Mouse (Mus musculus) heart, embryonic 15.5 days (tissue): Measurements from ENCODE around the gene Rph3al. TPM values are rescaled to one million over a fixed set of nuclear protein-coding genes. Genes with fewer than 3 reads are reported as not detected.

Experiments used
- ATAC-seq: fragments of 200-750 bp; cut with Nextera tagmentation; replicated peaks from 2 replicates; pipeline ENCODE4 v1.8.0; 2017; ENCODE audit warnings: low read depth, moderate TSS enrichment; ENCODE audit not compliant: insufficient number of reproducible peaks, insufficient read depth, low FRiP score
- H3K27ac ChIP-seq: fragments of 300-500 bp; sonication (generic); 2 replicates; pipeline ENCODE4 v1.5.1; 2015; ENCODE audit warnings: mild to moderate bottlenecking, inconsistent platforms
- H3K27me3 ChIP-seq: fragments of 300-500 bp; sonication (generic); 2 replicates; pipeline ENCODE4 v1.6.1; 2015; ENCODE audit warnings: inconsistent platforms
- H3K36me3 ChIP-seq: fragments of 300-500 bp; sonication (generic); 2 replicates; pipeline ENCODE4 v1.6.1; 2015; ENCODE audit warnings: mild to moderate bottlenecking, inconsistent platforms
- H3K4me1 ChIP-seq: fragments of 300-500 bp; sonication (generic); replicated peaks from 2 replicates; pipeline ENCODE4 v1.6.1; 2015; ENCODE audit warnings: inconsistent platforms
- H3K4me2 ChIP-seq: fragments of 300-500 bp; sonication (generic); 2 replicates; pipeline ENCODE4 v1.6.1; 2015; ENCODE audit warnings: inconsistent platforms, mild to moderate bottlenecking, moderate library complexity
- H3K4me3 ChIP-seq: fragments of 300-500 bp; sonication (generic); 2 replicates; pipeline ENCODE4 v1.5.1; 2015; ENCODE audit warnings: mild to moderate bottlenecking, inconsistent platforms
- H3K9ac ChIP-seq: fragments of 300-500 bp; sonication (generic); 2 replicates; pipeline ENCODE4 v1.6.1; 2015; ENCODE audit warnings: mild to moderate bottlenecking, inconsistent platforms
- H3K9me3 ChIP-seq: fragments of 300-500 bp; sonication (generic); replicated peaks from 2 replicates; pipeline ENCODE4 v1.6.1; 2016; ENCODE audit warnings: inconsistent platforms
- WGBS: fragments of 180-500 bp; shearing (Covaris S2); methylation state at CpG from one replicate; pipeline ENCODE4 v1.1.7; 2015; ENCODE audit warnings: mixed read lengths; 5-methylcytosine and 5-hydroxymethylcytosine counted together
- polyA plus RNA-seq: library from polyadenylated mRNA; unstranded; fragments of >200 nt; fragmentation: Nextera tagmentation; extraction: Ambion mirVana; gene quantifications from 2 replicates; pipeline ENCODE4 v1.2.1, GENCODE M21; 2015

Rph3al gene
- polyA plus RNA-seq, 1 experiment from 2014 or later = 5.2 TPM

- no peaks in the 10 kb centered on the region for H3K27me3 ChIP-seq
- no peak overlapping the region for H3K4me2 ChIP-seq
- no peaks in the 10 kb centered on the region for H3K36me3 ChIP-seq
- ATAC-seq = no peak
- H3K4me1 ChIP-seq = peaks cover 29% of the 10 kb centered on the region
- no peak overlapping the region for H3K27ac ChIP-seq
- H3K9ac ChIP-seq = no peak overlapping the region
- WGBS = 22% methylated on average over 3 of the region's 3 CpGs
- H3K4me3 ChIP-seq = no peak overlapping the region
- no peaks in the 10 kb centered on the region for H3K9me3 ChIP-seq
Measured at GRCm38 (mm10) chr11:75948789-75949188, 10.6 kb upstream of the Rph3al start.

GRCm38 (mm10) chr11:75947223-75947622, 9.0 kb upstream of the Rph3al start:
- Histone ChIP-seq H3K27me3 (no peaks in the 10 kb centered on the region), H3K9ac (no peak overlapping the region), H3K4me1 (peaks cover 29% of the 10 kb centered on the region), H3K9me3 (no peaks in the 10 kb centered on the region), H3K36me3 (no peaks in the 10 kb centered on the region), H3K4me3 (no peak overlapping the region), H3K27ac (peak overlapping the region; percentile 69), H3K4me2 (no peak overlapping the region)
- 42% methylated on average over 5 of the region's 5 CpGs for WGBS
- no peak for ATAC-seq

- peaks cover 29% of the 10 kb centered on the region for H3K4me1 ChIP-seq
- no peaks in the 10 kb centered on the region for H3K9me3 ChIP-seq
- H3K27ac ChIP-seq = peak overlapping the region; percentile 69
- H3K4me3 ChIP-seq = no peak overlapping the region
- H3K4me2 ChIP-seq = no peak overlapping the region
- 18% methylated on average over 9 of the region's 9 CpGs for WGBS
- peak overlapping the region; percentile 26 for H3K9ac ChIP-seq
- H3K27me3 ChIP-seq = no peaks in the 10 kb centered on the region
- no peaks in the 10 kb centered on the region for H3K36me3 ChIP-seq
- ATAC-seq = peak; percentile 27
Measured at GRCm38 (mm10) chr11:75945805-75946450, 7.7 kb upstream of the Rph3al start.

DNA sequence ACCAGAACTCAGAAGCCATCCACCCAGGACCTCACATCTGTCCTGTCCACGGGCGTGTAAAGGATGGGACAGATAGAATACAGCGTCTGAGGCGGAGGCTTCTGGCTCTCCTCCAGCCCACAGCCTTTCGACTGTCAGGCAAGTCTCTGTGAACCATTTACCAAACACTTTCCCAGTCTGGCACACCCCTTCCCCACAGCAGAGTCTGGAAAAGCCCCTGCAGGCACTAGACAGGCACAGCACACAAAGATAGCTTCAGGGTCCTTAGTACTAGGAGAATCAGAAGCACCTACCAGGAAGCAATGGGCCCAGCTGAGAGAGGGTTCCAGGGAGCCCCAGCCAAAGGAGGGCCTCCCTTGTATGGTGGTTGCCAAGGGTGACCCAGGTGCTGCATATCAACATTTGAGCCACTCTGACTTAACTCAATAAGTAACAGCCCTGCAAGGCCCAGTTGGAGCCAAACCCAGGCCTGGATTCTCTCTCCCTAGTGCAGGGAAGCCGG, 808 bp downstream of the Rph3al start:
- H3K4me1 ChIP-seq = peaks cover 51% of the 10 kb centered on the region
- H3K27ac ChIP-seq = peak overlapping the region; percentile 88
- WGBS = 8% methylated on average over 6 of the region's 6 CpGs
- H3K4me3 ChIP-seq = peak overlapping the region; percentile 37
- H3K9me3 ChIP-seq = no peaks in the 10 kb centered on the region
- peak; percentile 77 for ATAC-seq
- peak overlapping the region; percentile 55 for H3K4me2 ChIP-seq
- no peaks in the 10 kb centered on the region for H3K27me3 ChIP-seq
- H3K9ac ChIP-seq = peak overlapping the region; percentile 42
- no peaks in the 10 kb centered on the region for H3K36me3 ChIP-seq

DNA sequence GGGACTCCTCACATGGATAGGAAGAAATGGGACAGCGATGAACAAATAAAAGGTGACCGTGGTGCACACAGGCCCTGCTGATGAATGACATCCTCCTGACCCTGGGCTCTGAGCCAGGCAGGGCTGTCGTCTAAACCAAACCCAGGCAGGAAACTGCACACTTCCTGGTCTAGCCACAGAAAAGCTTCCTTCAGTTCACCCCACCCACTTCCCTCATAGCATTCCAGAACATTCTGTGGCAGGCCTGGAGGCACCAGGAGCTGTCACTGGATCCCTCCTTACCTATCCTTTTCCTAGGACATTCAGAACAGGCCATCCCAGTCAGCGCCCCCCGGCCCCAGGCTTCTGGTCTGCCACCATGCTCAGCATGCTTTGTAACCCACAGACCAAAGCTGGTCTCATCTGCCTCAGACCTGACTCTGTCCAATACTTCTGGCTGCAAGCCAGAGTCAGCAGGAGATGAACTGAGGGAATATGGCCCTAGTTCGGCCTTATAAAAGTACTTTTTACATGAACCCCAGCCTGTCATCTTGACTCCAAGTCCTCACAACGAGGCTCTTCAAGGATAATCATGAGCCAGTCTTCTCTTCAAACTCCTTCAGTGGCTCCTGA, 2.3 kb downstream of the Rph3al start:
- Histone ChIP-seq H3K9me3 (no peaks in the 10 kb centered on the region), H3K4me3 (no peak overlapping the region), H3K27ac (peak overlapping the region; percentile 88), H3K27me3 (no peaks in the 10 kb centered on the region), H3K36me3 (no peaks in the 10 kb centered on the region), H3K9ac (no peak overlapping the region), H3K4me2 (no peak overlapping the region), H3K4me1 (peaks cover 58% of the 10 kb centered on the region)
- 31% methylated on average over 7 of the region's 7 CpGs for WGBS
- ATAC-seq = peak; percentile 40

DNA sequence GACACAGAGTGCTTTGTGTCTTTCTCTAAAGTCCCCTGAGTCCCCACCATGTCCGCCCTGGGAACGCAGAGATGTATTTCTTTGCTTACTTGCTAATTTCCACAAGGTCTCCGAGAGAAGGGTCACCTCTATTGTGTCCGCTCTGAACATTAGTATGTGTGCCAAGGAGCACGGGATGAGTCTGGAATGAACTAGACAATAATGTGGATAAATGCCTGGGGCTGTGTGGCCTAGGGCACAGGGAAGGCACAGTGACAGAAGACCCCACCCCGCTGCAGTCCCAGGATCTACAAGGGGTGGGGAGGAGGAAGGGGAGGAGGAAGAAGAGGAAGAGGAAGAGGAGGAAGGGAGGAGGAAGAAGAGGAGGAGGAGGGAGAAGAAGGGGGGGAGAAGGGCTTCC, 3.8 kb downstream of the Rph3al start:
- H3K4me1 ChIP-seq = peaks cover 60% of the 10 kb centered on the region
- H3K27ac ChIP-seq = peak overlapping the region; percentile 88
- whole genome bisulfite sequencing = 66% methylated on average over 6 of the region's 6 CpGs

GRCm38 (mm10) chr11:75933371-75933770, 4.9 kb downstream of the Rph3al start:
- ATAC-seq = no peak
- no peak overlapping the region for H3K9ac ChIP-seq
- no peaks in the 10 kb centered on the region for H3K27me3 ChIP-seq
- H3K27ac ChIP-seq = no peak overlapping the region
- H3K4me2 ChIP-seq = no peak overlapping the region
- H3K4me3 ChIP-seq = no peak overlapping the region
- peaks cover 50% of the 10 kb centered on the region for H3K4me1 ChIP-seq
- H3K9me3 ChIP-seq = no peaks in the 10 kb centered on the region
- 83% methylated on average over 5 of the region's 5 CpGs for WGBS
- no peaks in the 10 kb centered on the region for H3K36me3 ChIP-seq

More for the DNA sequence above, 3.8 kb downstream of the Rph3al start:
- Histone ChIP-seq H3K4me3 (no peak overlapping the region), H3K9ac (no peak overlapping the region), H3K4me2 (no peak overlapping the region), H3K36me3 (no peaks in the 10 kb centered on the region), H3K27me3 (no peaks in the 10 kb centered on the region), H3K9me3 (no peaks in the 10 kb centered on the region)
- no peak for ATAC-seq

GRCm38 (mm10) chr11:75930911-75931678, 7.1 kb downstream of the Rph3al start:
- no peaks in the 10 kb centered on the region for H3K36me3 ChIP-seq
- H3K27me3 ChIP-seq = no peaks in the 10 kb centered on the region
- no peak overlapping the region for H3K9ac ChIP-seq
- H3K9me3 ChIP-seq = no peaks in the 10 kb centered on the region
- peaks cover 45% of the 10 kb centered on the region for H3K4me1 ChIP-seq
- no peak overlapping the region for H3K4me3 ChIP-seq
- WGBS = 46% methylated on average over 11 of the region's 11 CpGs
- no peak for ATAC-seq
- H3K27ac ChIP-seq = no peak overlapping the region
- H3K4me2 ChIP-seq = no peak overlapping the region

GRCm38 (mm10) chr11:75930208-75930607, 8.0 kb downstream of the Rph3al start:
- ATAC-seq = no peak
- H3K9ac ChIP-seq = no peak overlapping the region
- no peak overlapping the region for H3K4me2 ChIP-seq
- peaks cover 45% of the 10 kb centered on the region for H3K4me1 ChIP-seq
- no peaks in the 10 kb centered on the region for H3K36me3 ChIP-seq
- no peak overlapping the region for H3K27ac ChIP-seq
- no peaks in the 10 kb centered on the region for H3K27me3 ChIP-seq
- no peak overlapping the region for H3K4me3 ChIP-seq
- H3K9me3 ChIP-seq = no peaks in the 10 kb centered on the region
- 79% methylated on average over 9 of the region's 9 CpGs for WGBS

- Histone ChIP-seq H3K27me3 (no peaks in the 10 kb centered on the region), H3K36me3 (no peaks in the 10 kb centered on the region), H3K4me2 (no peak overlapping the region), H3K4me3 (no peak overlapping the region), H3K9me3 (no peaks in the 10 kb centered on the region), H3K27ac (no peak overlapping the region), H3K4me1 (peaks cover 36% of the 10 kb centered on the region), H3K9ac (no peak overlapping the region)
- 84% methylated on average over 2 of the region's 2 CpGs for WGBS
- ATAC-seq = no peak
Measured at GRCm38 (mm10) chr11:75927881-75928280, 10.3 kb downstream of the Rph3al start.
